Mouse (Mus musculus): ENCODE results near the gene Psg22. TPM values are rescaled to one million over a fixed set of nuclear protein-coding genes. Genes with fewer than 3 reads are reported as not detected.
A peak's percentile ranks its signal among the peaks of the same experiment; 100 is the strongest.
"Not testable (repeated sequence)": the region's sequence is repeated elsewhere in the genome, so short reads cannot be mapped to it uniquely, and the experiment has no call there.

Gene Psg22
- total RNA-seq (2014; rRNA removed) (not detected in 2 replicates), polyA plus RNA-seq (2015; fragmentation: Nextera tagmentation; extraction: Ambion mirVana) (not detected in 2 replicates)

DNA sequence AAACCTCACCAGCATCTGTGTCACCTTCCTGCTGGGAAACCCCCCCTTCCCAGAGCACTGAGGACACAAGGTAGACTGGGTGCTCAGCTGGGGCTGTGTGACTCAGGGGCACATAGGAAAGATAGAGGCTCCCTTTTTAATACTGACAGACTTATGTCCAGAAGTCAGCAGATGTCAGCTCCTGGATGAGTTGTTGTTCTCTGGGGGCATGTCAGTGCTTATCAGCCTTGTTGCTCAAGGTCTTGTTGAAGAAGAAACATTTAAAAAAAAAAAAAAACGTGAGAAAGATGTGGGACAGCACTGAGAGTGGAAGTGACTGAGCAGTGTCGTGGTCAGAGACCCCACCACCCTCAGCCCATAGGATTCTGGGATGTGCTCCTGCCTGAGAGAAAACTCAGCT, at the start of gene Psg22:
Gene Psg22, plus strand, starts transcription at position 301 of the 400 bp plus-strand sequence.
- no peak within 1 kb of the TSS for H3K4me2 ChIP-seq (ENCODE audit: low read depth, low read length)
- H3K9me3 ChIP-seq (ENCODE audit: low read length) = no peaks in the 10 kb centered on the region
- ATAC-seq = no peak
- no peaks in the 10 kb centered on the region for H3K4me1 ChIP-seq (ENCODE audit: insufficient read depth, low read length)
- H3K9ac ChIP-seq (replicated peaks; ENCODE audit: low read length) = no peak within 1 kb of the TSS
- H3K27me3 ChIP-seq (ENCODE audit: insufficient read depth, low read length) = no peaks in the 10 kb centered on the region
- DNase-seq (ENCODE audit: low spot score) = no peak
- H3K36me3 ChIP-seq (ENCODE audit: insufficient read depth, low read length) = no peaks in the 10 kb centered on the region
- H3K27ac ChIP-seq = no peak within 1 kb of the TSS
- TF ChIP-seq CTCF (IDR thresholded peaks at IDR 0.05; ENCODE audit: low read depth) = no peak
- H3K4me3 ChIP-seq (ENCODE audit: low read length) = no peak within 1 kb of the TSS
- WGBS = 42% methylated on average over 2 of the region's 2 CpGs

DNA sequence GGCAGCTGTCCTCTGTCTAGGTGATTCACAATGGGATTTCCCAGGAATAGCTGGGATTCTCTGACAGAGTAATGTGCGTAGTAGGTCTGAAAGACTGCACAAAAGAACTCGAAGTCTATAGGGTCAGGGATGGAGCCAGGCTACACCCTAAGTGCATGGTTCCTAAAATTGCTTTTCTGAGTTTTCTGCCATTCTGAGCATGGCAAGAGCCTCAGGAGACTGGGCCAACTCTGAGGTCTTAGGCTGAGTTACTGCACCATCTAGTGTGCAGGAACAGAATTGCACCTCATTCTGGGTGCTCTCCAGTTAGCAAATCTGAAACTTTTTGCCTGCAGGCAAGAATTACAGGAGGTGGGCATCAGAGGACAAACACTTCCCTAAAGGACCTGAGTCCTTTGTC, 38.1 kb upstream of the Psg22 start:
- TF ChIP-seq CTCF (IDR thresholded peaks at IDR 0.05; ENCODE audit: low read depth) = peak; percentile 85
- Histone ChIP-seq H3K4me1 (ENCODE audit: insufficient read depth, low read length) (no peaks in the 10 kb centered on the region), H3K9me3 (ENCODE audit: low read length) (no peaks in the 10 kb centered on the region), H3K36me3 (ENCODE audit: insufficient read depth, low read length) (no peaks in the 10 kb centered on the region), H3K9ac (replicated peaks; ENCODE audit: low read length) (no peak overlapping the region), H3K27me3 (ENCODE audit: insufficient read depth, low read length) (no peaks in the 10 kb centered on the region), H3K4me2 (ENCODE audit: low read depth, low read length) (no peak overlapping the region), H3K4me3 (ENCODE audit: low read length) (no peak overlapping the region), H3K27ac (no peak overlapping the region)
- DNase-seq (ENCODE audit: low spot score) = peak; percentile 73
- WGBS = 45% methylated on average over 2 of the region's 2 CpGs
- ATAC-seq = peak; percentile 53; the same call in 1 of the 2 replicates

DNA sequence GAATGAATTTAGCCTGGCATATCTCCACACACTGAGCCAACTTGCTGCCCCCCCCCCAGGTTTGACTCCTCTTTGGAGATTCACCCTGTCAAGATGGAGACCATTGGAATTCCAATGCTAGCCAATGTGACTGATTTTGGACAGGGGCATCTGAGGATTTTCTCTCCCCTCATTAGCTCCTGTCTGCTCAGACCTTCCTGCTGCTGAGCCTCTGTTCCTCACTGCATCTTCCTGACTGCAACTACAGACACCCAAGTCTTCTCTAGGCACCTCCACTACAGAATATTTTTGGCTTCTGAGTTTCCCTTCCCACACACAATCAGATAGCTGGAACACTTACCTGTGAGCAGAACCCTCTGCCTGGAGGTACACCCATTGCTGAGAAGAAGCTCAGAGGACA, 32.3 kb upstream of the Psg22 start:
- no peak for ATAC-seq
- no peak overlapping the region for H3K4me3 ChIP-seq (ENCODE audit: low read length)

DNA sequence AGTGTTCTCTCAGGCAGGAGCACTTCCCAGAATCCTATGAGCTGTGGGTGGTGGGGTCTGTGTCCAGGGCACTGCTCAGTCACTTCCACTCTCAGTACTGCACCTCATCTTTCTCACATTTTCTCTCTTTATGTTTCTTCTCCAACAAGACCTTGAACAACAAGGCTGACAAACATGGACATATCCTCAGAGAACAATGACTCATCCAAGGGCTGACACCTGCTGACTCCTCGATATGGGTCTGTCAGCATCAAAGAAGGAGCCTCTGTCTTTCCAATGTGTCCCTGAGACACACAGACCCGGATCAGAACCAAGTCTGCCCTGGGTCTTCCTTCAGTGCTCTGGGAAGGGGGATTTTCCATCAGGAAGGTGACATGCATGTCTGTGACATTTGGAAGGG, 31.8 kb upstream of the Psg22 start, which contains the start of gene Psg20:
Gene Psg20, minus strand, starts transcription at position 101 of the 400 bp plus-strand sequence.
- DNase-seq (ENCODE audit: low spot score) (no peak), ATAC-seq (no peak)
- H3K9me3 ChIP-seq (ENCODE audit: low read length) = no peaks in the 10 kb centered on the region
- no peak within 1 kb of the TSS for H3K27ac ChIP-seq
- no peaks in the 10 kb centered on the region for H3K4me1 ChIP-seq (ENCODE audit: insufficient read depth, low read length)
- H3K9ac ChIP-seq (replicated peaks; ENCODE audit: low read length) = no peak within 1 kb of the TSS
- 60% methylated on average over 2 of the region's 2 CpGs for WGBS
- H3K27me3 ChIP-seq (ENCODE audit: insufficient read depth, low read length) = no peaks in the 10 kb centered on the region
- no peak within 1 kb of the TSS for H3K4me2 ChIP-seq (ENCODE audit: low read depth, low read length)
- H3K4me3 ChIP-seq (ENCODE audit: low read length) = no peak within 1 kb of the TSS
- no peaks in the 10 kb centered on the region for H3K36me3 ChIP-seq (ENCODE audit: insufficient read depth, low read length)
- TF ChIP-seq CTCF (IDR thresholded peaks at IDR 0.05; ENCODE audit: low read depth) = no peak

More for the DNA sequence above, 32.3 kb upstream of the Psg22 start:
- no peak for TF ChIP-seq CTCF (IDR thresholded peaks at IDR 0.05; ENCODE audit: low read depth)
- no peak overlapping the region for H3K4me2 ChIP-seq (ENCODE audit: low read depth, low read length)
- DNase-seq (ENCODE audit: low spot score) = no peak
- no peaks in the 10 kb centered on the region for H3K36me3 ChIP-seq (ENCODE audit: insufficient read depth, low read length)
- H3K4me1 ChIP-seq (ENCODE audit: insufficient read depth, low read length) = no peaks in the 10 kb centered on the region
- no peaks in the 10 kb centered on the region for H3K27me3 ChIP-seq (ENCODE audit: insufficient read depth, low read length)
- H3K9me3 ChIP-seq (ENCODE audit: low read length) = no peaks in the 10 kb centered on the region
- H3K9ac ChIP-seq (replicated peaks; ENCODE audit: low read length) = no peak overlapping the region
- no peak overlapping the region for H3K27ac ChIP-seq

DNA sequence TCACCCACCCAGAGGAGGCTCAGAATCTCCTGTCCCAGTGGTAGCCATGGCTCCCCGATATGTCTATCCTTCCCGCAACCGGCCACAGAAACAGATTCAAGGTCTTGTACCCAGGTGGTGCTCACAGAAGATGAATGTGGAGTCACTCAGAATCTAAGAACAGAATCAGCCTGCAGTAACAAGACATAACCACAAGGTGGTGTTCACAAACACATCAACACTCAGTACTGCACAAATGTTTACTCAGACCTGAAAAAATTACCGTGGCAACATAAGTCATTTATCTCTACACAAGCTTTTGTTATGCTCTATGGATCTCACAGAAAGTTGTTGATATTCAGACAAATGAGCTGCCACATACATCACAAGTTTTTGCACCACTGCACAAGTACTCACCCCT, 7.6 kb upstream of the Psg22 start:
- not testable (repeated sequence) for H3K9ac ChIP-seq (replicated peaks; ENCODE audit: low read length); H3K9me3 ChIP-seq (ENCODE audit: low read length); H3K4me3 ChIP-seq (ENCODE audit: low read length); H3K27ac ChIP-seq; H3K4me1 ChIP-seq (ENCODE audit: insufficient read depth, low read length); H3K4me2 ChIP-seq (ENCODE audit: low read depth, low read length); H3K36me3 ChIP-seq (ENCODE audit: insufficient read depth, low read length); H3K27me3 ChIP-seq (ENCODE audit: insufficient read depth, low read length)
- DNase-seq (ENCODE audit: low spot score) = peak; percentile 30
- peak; percentile 24; the same call in 1 of the 2 replicates for ATAC-seq
- 74% methylated on average over 4 of the region's 4 CpGs for WGBS
- peak; percentile 67 for TF ChIP-seq CTCF (IDR thresholded peaks at IDR 0.05; ENCODE audit: low read depth)

DNA sequence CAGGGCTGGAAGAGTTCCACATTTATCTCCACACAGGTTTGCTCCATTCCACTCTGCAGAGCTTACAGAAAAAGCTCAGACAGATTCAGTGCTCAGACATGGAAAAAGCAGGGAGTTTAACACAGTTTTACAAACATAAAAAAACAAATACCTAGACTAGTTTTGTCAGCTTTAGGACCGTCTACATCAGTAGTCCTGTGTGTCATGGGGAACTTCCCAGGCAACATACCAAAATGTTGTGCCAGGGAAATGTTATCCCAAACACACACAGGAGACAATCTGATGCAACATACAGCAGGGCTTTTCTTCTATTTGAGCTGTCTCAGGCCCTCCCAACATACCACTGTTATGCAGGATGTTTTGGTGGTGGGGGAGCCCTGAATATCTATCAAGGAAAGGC, 7.0 kb upstream of the Psg22 start:
- Histone ChIP-seq H3K9ac (replicated peaks; ENCODE audit: low read length) (no peak overlapping the region), H3K4me3 (ENCODE audit: low read length) (no peak overlapping the region), H3K4me2 (ENCODE audit: low read depth, low read length) (no peak overlapping the region), H3K27ac (no peak overlapping the region), H3K27me3 (ENCODE audit: insufficient read depth, low read length) (no peaks in the 10 kb centered on the region), H3K4me1 (ENCODE audit: insufficient read depth, low read length) (no peaks in the 10 kb centered on the region), H3K9me3 (ENCODE audit: low read length) (no peaks in the 10 kb centered on the region), H3K36me3 (ENCODE audit: insufficient read depth, low read length) (no peaks in the 10 kb centered on the region)
- 61% methylated on average over 1 of the region's 1 CpGs for WGBS
- no peak for TF ChIP-seq CTCF (IDR thresholded peaks at IDR 0.05; ENCODE audit: low read depth)
- ATAC-seq (no peak), DNase-seq (ENCODE audit: low spot score) (no peak)

DNA sequence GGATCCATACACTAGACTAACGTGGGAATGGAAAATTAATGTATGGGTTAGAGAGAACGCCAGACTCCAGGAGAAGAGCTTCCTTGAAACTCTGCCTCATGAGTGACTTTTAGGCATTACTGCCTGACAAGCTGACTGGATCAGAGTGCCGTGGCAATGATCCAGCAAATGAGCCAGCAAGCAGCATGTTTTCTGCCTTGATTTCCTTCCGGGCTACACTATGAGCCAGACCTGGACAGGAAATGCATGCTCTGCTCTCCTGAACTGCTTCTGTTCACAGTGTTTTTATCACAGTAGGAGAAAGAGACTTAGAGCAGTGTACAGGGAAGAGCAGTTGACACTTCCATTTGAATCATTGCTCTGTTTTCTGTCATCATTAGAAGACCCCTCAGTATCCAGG, 2.3 kb upstream of the Psg22 start:
- no peaks in the 10 kb centered on the region for H3K9me3 ChIP-seq (ENCODE audit: low read length)
- H3K36me3 ChIP-seq (ENCODE audit: insufficient read depth, low read length) = no peaks in the 10 kb centered on the region
- H3K27me3 ChIP-seq (ENCODE audit: insufficient read depth, low read length) = no peaks in the 10 kb centered on the region
- H3K27ac ChIP-seq = no peak overlapping the region
- H3K4me1 ChIP-seq (ENCODE audit: insufficient read depth, low read length) = no peaks in the 10 kb centered on the region
- DNase-seq (ENCODE audit: low spot score) (no peak), ATAC-seq (no peak)
- no peak for TF ChIP-seq CTCF (IDR thresholded peaks at IDR 0.05; ENCODE audit: low read depth)
- no peak overlapping the region for H3K4me3 ChIP-seq (ENCODE audit: low read length)
- no peak overlapping the region for H3K4me2 ChIP-seq (ENCODE audit: low read depth, low read length)
- H3K9ac ChIP-seq (replicated peaks; ENCODE audit: low read length) = no peak overlapping the region
- 73% methylated on average over 4 of the region's 4 CpGs for WGBS

All from hindbrain, postnatal 0 days (tissue).